Mouse (Mus musculus) urinary bladder, postnatal 4 days (tissue): ENCODE data around the gene Olfr472.
"Not testable (repeated sequence)": the region's sequence is repeated elsewhere in the genome, so short reads cannot be mapped to it uniquely, and the experiment has no call there.

Experiments
- DNase-seq, 2 experiments: peaks; one replicate each; pipeline ENCODE4 v3.0.0; 2021 to 2022; ENCODE audit warnings: low spot score in 2 of 2

Olfr472 gene

DNA sequence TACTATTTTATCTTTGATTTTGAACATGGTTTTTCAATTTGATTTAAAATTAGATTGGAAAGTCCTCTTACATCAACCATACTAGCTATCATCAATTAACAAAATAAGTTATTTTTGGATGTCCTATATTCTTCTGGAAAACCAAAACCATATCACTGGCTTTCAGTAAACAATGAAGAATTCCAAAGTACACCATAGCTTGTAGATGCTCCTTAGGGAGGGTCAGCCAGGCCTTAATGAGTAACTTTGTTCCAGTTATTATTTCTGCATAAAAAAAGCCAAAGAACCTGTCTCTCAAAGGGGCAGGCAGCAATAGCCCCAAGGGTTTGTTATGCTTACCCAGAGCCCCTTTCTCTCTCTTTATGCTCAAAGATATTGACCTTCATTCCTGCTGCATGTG is at the start of gene Olfr472:
Olfr472 (plus strand) TSS at position 301 of the 400 bp plus-strand sequence.
- no peak for DNase-seq

- no peak for DNase-seq
Observed at GRCm38 (mm10) chr7:107930146-107930545, 32.4 kb downstream of the Olfr472 start, which contains the start of gene Olfr473. Olfr473 (plus strand) TSS chr7:107930446.

DNA sequence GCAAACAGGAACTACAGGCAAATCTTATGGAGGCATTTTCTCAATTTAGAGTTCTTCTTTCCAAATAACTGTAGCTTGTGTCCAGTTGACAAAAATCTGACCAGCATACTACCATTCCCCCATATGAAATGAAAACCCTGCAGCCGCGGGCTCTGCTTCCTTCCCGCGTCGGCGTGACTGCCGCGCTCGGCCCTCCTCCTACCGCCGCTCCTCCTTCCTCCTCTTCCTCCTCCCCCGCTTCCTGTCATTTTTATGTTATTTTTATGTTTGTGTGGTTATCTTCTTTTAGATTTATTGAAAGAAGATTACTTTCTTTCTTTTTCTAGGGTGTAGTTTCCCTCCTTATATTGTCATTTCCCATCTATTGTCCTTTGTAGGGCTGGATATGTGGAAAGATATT is 54.8 kb downstream of the Olfr472 start:
- DNase-seq, result not testable (repeated sequence)

- DNase-seq, result no peak
Observed at GRCm38 (mm10) chr7:107954343-107954742, 56.6 kb downstream of the Olfr472 start, which contains the start of gene Olfr474. Olfr474 (plus strand) TSS chr7:107954643.
